Mouse (Mus musculus) natural killer cell, adult 2 months (primary cell): ENCODE measurements around the gene Olfr1279.
"Not testable (repeated sequence)": the region's sequence is repeated elsewhere in the genome, so short reads cannot be mapped to it uniquely, and the experiment has no call there.

Source experiments
- DNase-seq, 2 experiments: peaks; one replicate each; pipeline ENCODE4 v3.0.0; 2022; ENCODE audit warnings: low spot score in 2 of 2

Olfr1279 gene

GRCm38 (mm10) chr2:111300374-111300773 lies at the start of gene Olfr1279:
Gene Olfr1279, plus strand, starts transcription at chr2:111300635.
- no peak for DNase-seq

GRCm38 (mm10) chr2:111254216-111254615 lies 46.2 kb upstream of the Olfr1279 start, which contains the start of gene Olfr1276:
Gene Olfr1276, plus strand, starts transcription at chr2:111254516.
- no peak for DNase-seq

- DNase-seq = no peak
Measured at GRCm38 (mm10) chr2:111274006-111274405, 26.4 kb upstream of the Olfr1279 start, which contains the start of gene Olfr1277. Gene Olfr1277, minus strand, starts transcription at chr2:111274106.

GRCm38 (mm10) chr2:111289836-111290235 lies 10.6 kb upstream of the Olfr1279 start, which contains the start of gene Olfr1278:
Gene Olfr1278, plus strand, starts transcription at chr2:111290136.
- DNase-seq = no peak

GRCm38 (mm10) chr2:111298541-111298940 lies 1.9 kb upstream of the Olfr1279 start:
- no peak for DNase-seq

GRCm38 (mm10) chr2:111313717-111314116 lies 13.3 kb downstream of the Olfr1279 start, which contains the start of gene Olfr1280:
Gene Olfr1280, plus strand, starts transcription at chr2:111314017.
- DNase-seq = no peak

GRCm38 (mm10) chr2:111326220-111326619 lies 25.8 kb downstream of the Olfr1279 start, which contains the start of gene Olfr1281:
Gene Olfr1281, plus strand, starts transcription at chr2:111326520.
- DNase-seq = no peak

- not testable (repeated sequence) for DNase-seq
Measured at GRCm38 (mm10) chr2:111333721-111334120, 33.3 kb downstream of the Olfr1279 start.

- DNase-seq = no peak
Measured at GRCm38 (mm10) chr2:111335976-111336375, 35.5 kb downstream of the Olfr1279 start, which contains the start of gene Olfr1282. Gene Olfr1282, minus strand, starts transcription at chr2:111336076.
